Mouse (Mus musculus) A20 (cell line): Measurements from ENCODE around the gene Pip5k1c.

Experiments used
- DNase-seq: peaks from one replicate; pipeline ENCODE4 v3.0.0-alpha.2; 2011; ENCODE audit warnings: low read depth, low spot score

Pip5k1c gene

GRCm38 (mm10) chr10:81346453-81347067 lies 53.8 kb downstream of the Pip5k1c start:
- no peak for DNase-seq

GRCm38 (mm10) chr10:81349146-81349545 lies 56.4 kb downstream of the Pip5k1c start:
- DNase-seq: peak; percentile 70

GRCm38 (mm10) chr10:81349961-81350350 lies 57.2 kb downstream of the Pip5k1c start:
- no peak for DNase-seq

- peak; percentile 100 for DNase-seq
These were observed 57.7 kb downstream of the Pip5k1c start, which contains the start of gene Hmg20b for GRCm38 (mm10) chr10:81350351-81351063. Hmg20b (minus strand) TSS chr10:81350480.

- DNase-seq: peak; percentile 89
These were observed 59.0 kb downstream of the Pip5k1c start for GRCm38 (mm10) chr10:81351678-81352291.

- DNase-seq: no peak
These were observed 62.1 kb downstream of the Pip5k1c start for GRCm38 (mm10) chr10:81354738-81355477.

GRCm38 (mm10) chr10:81355533-81355932 lies 62.8 kb downstream of the Pip5k1c start:
- DNase-seq: no peak

GRCm38 (mm10) chr10:81356352-81356990 lies 63.7 kb downstream of the Pip5k1c start:
- peak; percentile 87 for DNase-seq

GRCm38 (mm10) chr10:81356991-81357844 lies 64.5 kb downstream of the Pip5k1c start, which contains the start of gene Mfsd12:
Mfsd12 (plus strand) TSS chr10:81357491.
- DNase-seq: peak; percentile 95

GRCm38 (mm10) chr10:81358209-81358608 lies 65.4 kb downstream of the Pip5k1c start:
- no peak for DNase-seq

GRCm38 (mm10) chr10:81358841-81359240 lies 66.1 kb downstream of the Pip5k1c start:
- no peak for DNase-seq

GRCm38 (mm10) chr10:81360721-81361120 lies 68.0 kb downstream of the Pip5k1c start:
- no peak for DNase-seq

GRCm38 (mm10) chr10:81362336-81362949 lies 69.7 kb downstream of the Pip5k1c start:
- no peak for DNase-seq

GRCm38 (mm10) chr10:81363436-81364346 lies 70.9 kb downstream of the Pip5k1c start:
- DNase-seq: no peak

GRCm38 (mm10) chr10:81364666-81365065 lies 71.9 kb downstream of the Pip5k1c start:
- no peak for DNase-seq

GRCm38 (mm10) chr10:81365073-81365472 lies 72.3 kb downstream of the Pip5k1c start:
- DNase-seq: no peak

- peak; percentile 31 for DNase-seq
These were observed 73.1 kb downstream of the Pip5k1c start, which contains the start of gene 4930404N11Rik for GRCm38 (mm10) chr10:81365672-81366476. 4930404N11Rik (minus strand) TSS chr10:81365816.
